Comparison of ENCODE assay signal across 27 mouse cellular contexts in genomic region chr4:57942892-57943291, GRCm38 (mm10). TPM values are rescaled to one million over a fixed set of nuclear protein-coding genes. Genes with fewer than 3 reads are reported as not detected.
"Had no signal": no experiment of that assay in that cellular context is flagged by ENCODE, and none has a peak within 500 bp of the region (broad histone marks: within the 10 kb centered on the region; RNA-seq: fewer than 3 reads in every experiment).

No protein-coding gene starts in this region.

- H3K27me3 ChIP-seq: heart, embryonic 13.5 days; heart, embryonic 15.5 days; hindbrain, embryonic 13.5 days; hindbrain, embryonic 15.5 days; intestine, embryonic 15.5 days; kidney, embryonic 15.5 days; limb, embryonic 12.5 days; liver, embryonic 13.5 days had no signal

- H3K9ac ChIP-seq: heart, embryonic 13.5 days; heart, embryonic 15.5 days; hindbrain, embryonic 13.5 days; hindbrain, embryonic 15.5 days; intestine, embryonic 15.5 days; kidney, embryonic 15.5 days; limb, embryonic 12.5 days; liver, embryonic 13.5 days had no signal

- DNase-seq: gastrocnemius, postnatal 14 days; gastrocnemius, postnatal 36 days; heart, adult 18-20 months; heart, postnatal 14 days; heart, postnatal 36 days; kidney, adult 11 months; kidney, adult 2 months; kidney, adult 9 months; kidney, postnatal 14 days; kidney, postnatal 36 days; layer of hippocampus, adult 9-11 months; liver; liver, embryonic 13.5 days had no signal

- ATAC-seq: hindbrain, postnatal 0 days; intestine, embryonic 15.5 days had no signal

- H3K4me2 ChIP-seq: heart, embryonic 11.5 days; heart, embryonic 13.5 days; heart, embryonic 15.5 days; hindbrain, embryonic 13.5 days; hindbrain, embryonic 15.5 days; intestine, embryonic 15.5 days; kidney, embryonic 15.5 days; limb, embryonic 12.5 days; liver, embryonic 11.5 days; liver, embryonic 13.5 days had no signal

- H3K4me1 ChIP-seq: heart, embryonic 15.5 days; hindbrain, embryonic 13.5 days; hindbrain, embryonic 15.5 days; limb, embryonic 12.5 days; liver, embryonic 13.5 days had no signal

- H3K27ac ChIP-seq: heart, embryonic 13.5 days; heart, embryonic 15.5 days; hindbrain, embryonic 13.5 days; hindbrain, embryonic 15.5 days; hindbrain, postnatal 0 days; intestine, embryonic 15.5 days; kidney, embryonic 15.5 days; kidney, postnatal 0 days; left cerebral cortex, adult 2 months; limb, embryonic 10.5 days; limb, embryonic 12.5 days; liver, embryonic 13.5 days had no signal

- H3K4me3 ChIP-seq: heart, embryonic 13.5 days; heart, embryonic 15.5 days; hindbrain, embryonic 13.5 days; hindbrain, embryonic 15.5 days; intestine, embryonic 15.5 days; kidney, embryonic 15.5 days; left cerebral cortex, adult 2 months; limb, embryonic 10.5 days; limb, embryonic 12.5 days; liver, embryonic 13.5 days had no signal

- H3K9me3 ChIP-seq: heart, embryonic 13.5 days; heart, embryonic 15.5 days; hindbrain, embryonic 13.5 days; hindbrain, embryonic 15.5 days; intestine, embryonic 15.5 days; kidney, embryonic 15.5 days; limb, embryonic 10.5 days; limb, embryonic 12.5 days; liver, embryonic 13.5 days had no signal

RNA-seq across cellular contexts. Expression of gene D630039A03Rik, which starts 26.8 kb away (rescaled TPM):
- total RNA-seq: gastrocnemius, adult 18-20 months; gastrocnemius, postnatal 14 days; gastrocnemius, postnatal 36 days had no signal
